Mouse (Mus musculus): ENCODE results near the gene Sema3a. TPM values are rescaled to one million over a fixed set of nuclear protein-coding genes. Genes with fewer than 3 reads are reported as not detected.

The Sema3a gene
- 1 to 10 TPM; 4.6 to 4.8 TPM for total RNA-seq (2021)
- long read RNA-seq, partial matches to known transcripts: 0 of 3 reads
- long read RNA-seq, other reads (novel, unspliced or antisense): 1 of 3 reads

GRCm38 (mm10) chr5:13125241-13125692, at the start of gene Sema3a:
Sema3a (plus strand) TSS chr5:13125414.
- no peak for DNase-seq (ENCODE audit: low spot score in 2 of 2)

GRCm38 (mm10) chr5:13084777-13085439, 40.3 kb upstream of the Sema3a start:
- DNase-seq (ENCODE audit: low spot score in 2 of 2): no peak

GRCm38 (mm10) chr5:13090431-13090830, 34.8 kb upstream of the Sema3a start:
- DNase-seq (ENCODE audit: low spot score in 2 of 2): no peak

- DNase-seq (ENCODE audit: low spot score in 2 of 2): no peak
Observed at GRCm38 (mm10) chr5:13109522-13109921, 15.7 kb upstream of the Sema3a start.

GRCm38 (mm10) chr5:13117236-13117635, 8.0 kb upstream of the Sema3a start:
- DNase-seq (ENCODE audit: low spot score in 2 of 2): no peak

GRCm38 (mm10) chr5:13125757-13126156, 543 bp downstream of the Sema3a start:
- no peak for DNase-seq (ENCODE audit: low spot score in 2 of 2)

GRCm38 (mm10) chr5:13126196-13126595, 982 bp downstream of the Sema3a start:
- DNase-seq (ENCODE audit: low spot score in 2 of 2): no peak

- no peak for DNase-seq (ENCODE audit: low spot score in 2 of 2)
Observed at GRCm38 (mm10) chr5:13127121-13127520, 1.9 kb downstream of the Sema3a start.

- no peak for DNase-seq (ENCODE audit: low spot score in 2 of 2)
Observed at GRCm38 (mm10) chr5:13144733-13145457, 19.7 kb downstream of the Sema3a start.

- no peak for DNase-seq (ENCODE audit: low spot score in 2 of 2)
Observed at GRCm38 (mm10) chr5:13149909-13150308, 24.7 kb downstream of the Sema3a start.

GRCm38 (mm10) chr5:13151002-13151401, 25.8 kb downstream of the Sema3a start:
- DNase-seq (ENCODE audit: low spot score in 2 of 2): no peak

- DNase-seq (ENCODE audit: low spot score in 2 of 2): no peak
Observed at GRCm38 (mm10) chr5:13157761-13158612, 32.8 kb downstream of the Sema3a start.

GRCm38 (mm10) chr5:13182186-13182585, 57.0 kb downstream of the Sema3a start:
- no peak for DNase-seq (ENCODE audit: low spot score in 2 of 2)

- no peak for DNase-seq (ENCODE audit: low spot score in 2 of 2)
Observed at GRCm38 (mm10) chr5:13197886-13198285, 72.7 kb downstream of the Sema3a start.

GRCm38 (mm10) chr5:13199709-13200108, 74.5 kb downstream of the Sema3a start:
- DNase-seq (ENCODE audit: low spot score in 2 of 2): no peak

GRCm38 (mm10) chr5:13255353-13255752, 130.1 kb downstream of the Sema3a start:
- no peak for DNase-seq (ENCODE audit: low spot score in 2 of 2)

GRCm38 (mm10) chr5:13256321-13256720, 131.1 kb downstream of the Sema3a start:
- DNase-seq (ENCODE audit: low spot score in 2 of 2): no peak

- DNase-seq (ENCODE audit: low spot score in 2 of 2): no peak
Observed at GRCm38 (mm10) chr5:13263087-13263486, 137.9 kb downstream of the Sema3a start.

- DNase-seq (ENCODE audit: low spot score in 2 of 2): no peak
Observed at GRCm38 (mm10) chr5:13263539-13263938, 138.3 kb downstream of the Sema3a start.

GRCm38 (mm10) chr5:13312667-13313066, 187.5 kb downstream of the Sema3a start:
- no peak for DNase-seq (ENCODE audit: low spot score in 2 of 2)

GRCm38 (mm10) chr5:13313977-13314376, 188.8 kb downstream of the Sema3a start:
- no peak for DNase-seq (ENCODE audit: low spot score in 2 of 2)

Measured in layer of hippocampus, postnatal 10 days (tissue).